Mouse (Mus musculus) kidney, adult 2 months (tissue): ENCODE results near the gene Cap2.

Source experiments
- CTCF ChIP-seq: fragments of 200-500 bp; conservative IDR thresholded peaks from 2 replicates; pipeline ENCODE4 v1.5.1; 2011; ENCODE audit warnings: low read depth, mild to moderate bottlenecking, control low read depth, low read length, moderate library complexity, mixed read lengths; ENCODE audit not compliant: insufficient read depth, insufficient read length
- POLR2A ChIP-seq: fragments of 200-500 bp; IDR thresholded peaks from one replicate; pipeline ENCODE4 v1.6.1; 2011; ENCODE audit warnings: low read depth, low read length, control low read depth

DNA sequence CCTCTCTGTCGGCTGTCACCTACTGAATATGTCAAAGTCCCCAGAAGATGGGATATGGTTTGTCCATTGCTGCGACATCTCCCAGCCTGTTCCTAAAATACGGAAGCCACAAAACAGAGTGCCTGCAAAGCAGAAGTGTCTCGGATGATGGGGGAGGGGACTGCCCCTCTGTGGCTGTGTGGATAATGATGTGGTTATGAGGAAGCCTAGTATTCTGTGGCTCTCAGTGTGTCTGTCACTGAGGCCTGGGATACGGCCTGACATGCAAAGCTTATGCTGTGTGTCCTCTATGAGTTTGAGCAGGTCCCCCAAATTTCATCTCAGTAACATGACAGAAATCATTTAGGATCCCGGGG is 132.5 kb downstream of the Cap2 start:
- TF ChIP-seq POLR2A (no peak), CTCF (no peak)
